Mouse (Mus musculus) hindbrain, embryonic 14.5 days (tissue): ENCODE data around the gene Tspan18. TPM values are rescaled to one million over a fixed set of nuclear protein-coding genes. Genes with fewer than 3 reads are reported as not detected.
A peak's percentile ranks its signal among the peaks of the same experiment; 100 is the strongest.

Experiments
- ATAC-seq: fragments of 200-750 bp; cut with Nextera tagmentation; 2 replicates; pipeline ENCODE4 v1.8.0; 2017; ENCODE audit warnings: moderate number of reproducible peaks, mild to moderate bottlenecking, moderate TSS enrichment, moderate library complexity; ENCODE audit not compliant: low FRiP score
- DNase-seq: peaks from one replicate; pipeline ENCODE4 v3.0.0-alpha.2; 2015; ENCODE audit warnings: low spot score
- H3K27ac ChIP-seq: fragments of 300-500 bp; sonication (generic); 2 replicates; pipeline ENCODE4 v1.5.1; 2014; ENCODE audit warnings: mild to moderate bottlenecking, moderate library complexity
- H3K27me3 ChIP-seq: fragments of 300-500 bp; sonication (generic); 2 replicates; pipeline ENCODE4 v1.6.1; 2014; ENCODE audit warnings: mild to moderate bottlenecking, low read length, mixed read lengths; ENCODE audit not compliant: control insufficient read depth, insufficient read depth
- H3K36me3 ChIP-seq: fragments of 300-500 bp; sonication (generic); replicated peaks from 2 replicates; pipeline ENCODE4 v1.6.1; 2014; ENCODE audit not compliant: control insufficient read depth, insufficient read depth
- H3K4me1 ChIP-seq: fragments of 300-500 bp; sonication (generic); replicated peaks from 2 replicates; pipeline ENCODE4 v1.6.1; 2014; ENCODE audit warnings: antibody characterized with exemption, low read length, mixed read lengths; ENCODE audit not compliant: control insufficient read depth, insufficient read depth
- H3K4me2 ChIP-seq: fragments of 300-500 bp; sonication (generic); replicated peaks from 2 replicates; pipeline ENCODE4 v1.6.1; 2014; ENCODE audit warnings: mild to moderate bottlenecking, moderate library complexity
- H3K4me3 ChIP-seq: fragments of 300-500 bp; sonication (generic); replicated peaks from 2 replicates; pipeline ENCODE4 v1.5.1; 2014; ENCODE audit warnings: mild to moderate bottlenecking, low read length
- H3K9ac ChIP-seq: fragments of 300-500 bp; sonication (generic); 2 replicates; pipeline ENCODE4 v1.6.1; 2014
- H3K9me3 ChIP-seq: fragments of 300-500 bp; sonication (generic); 2 replicates; pipeline ENCODE4 v1.6.1; 2016; ENCODE audit warnings: low read length; ENCODE audit not compliant: control insufficient read depth
- WGBS: fragments of 180-500 bp; shearing (Covaris S2); extraction: QIAGEN DNeasy Blood & Tissue Kit; methylation state at CpG from one replicate; pipeline ENCODE4 v1.1.7; 2014; 5-methylcytosine and 5-hydroxymethylcytosine counted together
- polyA plus RNA-seq: library from polyadenylated mRNA; unstranded; fragments of >200 nt; fragmentation: Nextera tagmentation; extraction: Ambion mirVana; gene quantifications from 2 replicates; pipeline ENCODE4 v1.2.1, GENCODE M21; 2014

Gene Tspan18
- polyA plus RNA-seq, 1 experiment from 2014 or later: 28.6 TPM

DNA sequence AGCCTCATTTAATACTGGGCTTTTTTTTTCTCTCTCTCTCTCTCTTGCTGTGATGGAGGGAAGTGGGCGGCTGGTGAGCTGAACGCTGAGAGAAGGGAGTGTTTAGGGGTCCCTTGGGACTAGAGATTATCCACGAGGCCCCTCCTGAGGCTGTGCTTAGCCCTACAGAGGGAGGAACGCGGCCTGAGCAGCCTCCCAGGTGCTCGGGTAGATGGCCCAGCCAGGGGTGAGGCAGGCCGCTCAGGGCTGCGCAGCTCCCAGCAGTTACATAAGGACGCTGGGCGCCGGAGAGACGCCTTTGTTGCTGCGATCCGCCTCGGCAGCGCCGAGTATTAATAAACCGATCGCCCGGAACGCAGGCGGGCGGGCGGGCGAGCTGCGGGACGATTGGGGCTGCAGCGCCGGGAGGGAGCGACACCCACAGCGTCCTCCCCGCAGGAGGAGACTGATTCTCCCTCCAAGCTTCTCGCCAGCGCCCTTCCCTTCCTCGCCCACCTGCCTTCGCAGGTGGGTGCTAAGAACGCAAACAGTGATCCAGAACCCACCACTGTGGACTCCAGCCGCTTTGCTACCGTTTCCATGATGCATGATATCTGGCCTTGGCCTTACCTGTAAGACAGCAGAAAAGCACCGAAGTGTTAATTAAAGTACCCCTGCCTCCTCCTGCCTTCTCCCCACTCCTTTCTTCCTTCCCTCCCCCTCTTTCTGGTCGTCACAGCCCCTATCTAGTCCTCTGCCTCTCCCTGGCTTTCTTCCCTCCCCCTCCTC lies 154.0 kb downstream of the Tspan18 start:
- ATAC-seq (no peak), DNase-seq (peak; percentile 61)
- H3K4me3 ChIP-seq: peak overlapping the region; percentile 25
- H3K4me1 ChIP-seq: peaks cover 39% of the 10 kb centered on the region
- H3K27me3 ChIP-seq: no peaks in the 10 kb centered on the region
- H3K9me3 ChIP-seq: no peaks in the 10 kb centered on the region
- peak overlapping the region; percentile 68 for H3K9ac ChIP-seq
- whole genome bisulfite sequencing: 2% methylated on average over 40 of the region's 41 CpGs
- no peaks in the 10 kb centered on the region for H3K36me3 ChIP-seq
- H3K4me2 ChIP-seq: peak overlapping the region; percentile 60
- peak overlapping the region; percentile 72 for H3K27ac ChIP-seq

DNA sequence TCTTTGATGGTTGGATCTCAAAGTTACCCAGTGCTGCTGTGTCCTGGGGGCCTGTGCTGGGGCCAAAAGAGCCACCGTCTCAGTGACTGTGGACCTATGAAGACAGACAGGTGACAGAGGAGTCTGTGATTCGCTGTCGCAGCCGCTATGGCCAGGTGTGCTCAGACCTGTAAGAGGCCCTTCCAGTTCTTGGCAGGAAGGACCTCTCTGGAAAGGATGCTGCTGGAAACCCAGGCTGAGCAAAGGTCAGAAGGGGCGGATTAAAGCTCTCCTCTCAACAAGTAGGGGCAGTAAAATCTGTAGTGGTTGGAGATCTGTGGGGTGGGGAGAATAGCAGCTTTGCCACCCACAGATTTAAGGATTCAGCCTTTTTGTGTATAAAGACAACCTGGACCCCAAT lies 154.7 kb downstream of the Tspan18 start:
- WGBS: 56% methylated on average over 5 of the region's 5 CpGs
- H3K4me1 ChIP-seq: peaks cover 39% of the 10 kb centered on the region
- H3K9ac ChIP-seq: peak overlapping the region; percentile 68; the same call in 1 of the 2 replicates
- H3K4me3 ChIP-seq: no peak overlapping the region
- H3K27me3 ChIP-seq: no peaks in the 10 kb centered on the region
- H3K27ac ChIP-seq: peak overlapping the region; percentile 72
- H3K9me3 ChIP-seq: no peaks in the 10 kb centered on the region
- H3K4me2 ChIP-seq: peak overlapping the region; percentile 60; the same call in 1 of the 2 replicates
- no peaks in the 10 kb centered on the region for H3K36me3 ChIP-seq
- no peak for ATAC-seq
- DNase-seq: no peak

DNA sequence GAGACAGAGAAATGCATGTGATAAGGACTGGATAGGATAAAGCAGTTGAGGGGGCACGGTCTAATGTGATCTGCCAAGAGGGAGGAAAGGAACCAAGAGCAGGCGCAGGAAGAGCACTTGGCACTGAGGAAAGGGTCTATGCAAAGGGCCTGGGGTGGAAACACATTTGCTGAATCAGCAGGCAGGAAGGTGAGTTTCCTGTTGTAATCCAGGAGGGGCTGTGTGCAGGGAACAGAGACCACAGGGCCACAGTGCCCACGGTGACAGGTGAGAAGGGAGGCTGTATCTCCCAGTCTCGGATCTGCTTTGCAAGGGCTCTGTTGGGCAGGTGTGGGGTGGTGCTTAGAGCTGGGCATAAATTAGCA lies 156.0 kb downstream of the Tspan18 start:
- Histone ChIP-seq H3K9ac (no peak overlapping the region), H3K9me3 (no peaks in the 10 kb centered on the region), H3K4me1 (peaks cover 48% of the 10 kb centered on the region), H3K4me2 (no peak overlapping the region), H3K36me3 (no peaks in the 10 kb centered on the region), H3K27ac (peak overlapping the region; percentile 80; the same call in 1 of the 2 replicates), H3K4me3 (no peak overlapping the region), H3K27me3 (no peaks in the 10 kb centered on the region)
- WGBS: 71% methylated on average over 4 of the region's 4 CpGs
- DNase-seq: no peak
- no peak for ATAC-seq

DNA sequence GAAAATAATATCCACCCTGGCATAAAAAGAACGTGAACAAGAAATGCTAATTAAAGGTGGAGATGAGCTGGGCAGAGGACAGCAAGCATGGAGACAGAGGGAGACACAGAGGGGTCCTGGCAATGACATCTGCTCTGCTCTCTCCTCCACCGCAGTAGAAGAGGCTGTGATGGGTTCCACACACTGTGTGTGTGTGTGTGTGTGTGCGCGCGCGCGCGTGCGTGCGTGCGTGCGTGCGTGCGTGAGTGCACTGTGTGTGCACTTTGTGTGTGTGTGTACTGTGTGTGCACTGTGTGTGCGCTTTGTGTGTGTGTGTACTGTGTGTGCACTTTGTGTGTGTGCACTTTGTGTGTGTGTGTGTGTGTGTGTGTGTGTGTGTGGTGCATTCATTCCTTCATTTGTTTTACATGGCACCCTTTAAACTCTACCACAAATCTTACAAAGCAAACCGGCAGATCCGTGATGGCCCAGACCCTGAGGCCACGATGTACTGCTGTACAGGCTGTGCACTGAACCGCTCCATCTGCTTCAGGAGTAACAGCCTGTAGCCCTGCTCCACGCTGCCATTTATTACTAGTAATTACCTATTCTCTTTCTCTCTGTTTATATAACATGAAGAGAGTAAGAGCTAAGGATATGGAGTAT lies 156.5 kb downstream of the Tspan18 start:
- H3K27me3 ChIP-seq: no peaks in the 10 kb centered on the region
- H3K9me3 ChIP-seq: no peaks in the 10 kb centered on the region
- H3K36me3 ChIP-seq: no peaks in the 10 kb centered on the region
- WGBS: 61% methylated on average over 20 of the region's 20 CpGs
- H3K4me3 ChIP-seq: no peak overlapping the region
- no peak overlapping the region for H3K4me2 ChIP-seq
- H3K9ac ChIP-seq: no peak overlapping the region
- peak overlapping the region; percentile 80 for H3K27ac ChIP-seq
- ATAC-seq (peak; percentile 18; the same call in 1 of the 2 replicates), DNase-seq (no peak)
- H3K4me1 ChIP-seq: peaks cover 48% of the 10 kb centered on the region

DNA sequence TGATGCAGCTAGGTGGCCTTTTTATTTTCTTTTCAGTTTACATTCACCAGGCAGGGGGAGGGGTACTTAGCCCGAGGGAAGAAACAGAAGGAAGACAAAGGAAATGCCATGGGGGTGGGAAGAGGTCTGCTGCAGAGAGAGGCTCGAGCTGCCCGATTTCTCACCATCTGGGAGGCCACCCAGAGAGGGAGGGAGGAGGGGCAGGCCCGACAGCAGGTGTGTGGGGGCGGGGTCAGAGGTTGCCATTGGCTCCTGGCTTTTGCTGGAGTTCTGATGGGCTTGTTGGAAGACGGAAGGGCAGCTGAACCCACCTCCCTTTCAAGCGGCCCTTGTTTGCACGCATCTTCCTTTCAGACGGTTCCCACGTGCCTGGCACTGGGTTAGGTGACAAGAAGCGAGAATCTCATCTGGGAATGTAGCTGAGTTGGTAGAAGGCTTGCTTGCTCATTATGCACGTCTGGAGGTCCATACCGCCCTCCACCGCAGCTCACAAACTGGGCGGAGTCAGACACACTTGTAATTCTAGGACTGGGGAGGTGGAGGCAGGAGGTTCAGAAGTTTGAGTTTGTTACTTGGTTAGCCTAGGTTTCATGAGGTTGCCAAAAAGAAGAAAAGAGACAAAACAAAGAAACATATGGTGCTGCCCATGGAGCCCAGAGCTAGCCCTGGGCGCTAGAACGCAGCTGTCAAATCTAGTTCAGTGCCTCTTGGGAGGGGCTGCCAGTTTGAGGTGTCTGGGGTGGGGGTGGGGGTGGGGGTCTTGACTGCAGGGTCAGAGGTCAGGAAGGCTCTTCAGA lies 157.2 kb downstream of the Tspan18 start:
- Histone ChIP-seq H3K27ac (peak overlapping the region; percentile 80), H3K27me3 (no peaks in the 10 kb centered on the region), H3K9ac (peak overlapping the region; percentile 24), H3K4me3 (no peak overlapping the region), H3K4me1 (peaks cover 48% of the 10 kb centered on the region), H3K9me3 (no peaks in the 10 kb centered on the region), H3K4me2 (0 out of 2 replicates have a peak overlapping the region, but pooled peaks have one; percentile 20), H3K36me3 (no peaks in the 10 kb centered on the region)
- 3% methylated on average over 17 of the region's 17 CpGs for WGBS
- peak; percentile 41 for ATAC-seq
- peak; percentile 65 for DNase-seq

DNA sequence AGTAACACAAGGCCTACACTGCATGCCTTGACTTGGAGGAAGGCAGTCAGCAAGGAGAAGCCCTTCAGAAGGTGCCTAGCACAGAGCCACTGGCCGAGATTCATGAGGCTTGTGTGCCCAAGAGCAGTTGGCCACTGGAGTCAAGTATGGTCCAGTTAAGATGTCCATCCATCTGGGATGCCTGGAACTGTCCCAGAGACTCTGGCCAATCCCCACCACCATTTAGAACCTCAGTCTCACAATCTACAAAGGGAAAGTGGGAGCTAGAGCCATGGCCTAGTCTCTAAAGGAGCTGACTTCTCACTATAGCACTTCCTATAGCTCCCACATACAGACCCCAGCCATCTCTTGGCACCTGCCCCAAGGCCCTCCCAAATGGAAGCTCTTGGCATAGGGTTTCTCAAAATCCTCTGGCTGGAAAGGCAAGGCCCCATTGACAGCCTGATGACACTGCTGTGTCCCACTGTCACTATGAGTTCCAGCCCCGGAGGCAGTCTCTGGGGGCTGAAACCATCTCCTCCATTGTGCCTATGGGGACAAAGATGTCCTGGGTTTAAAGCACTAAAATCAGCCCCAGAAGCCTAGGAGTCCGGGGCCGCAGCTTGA lies 158.0 kb downstream of the Tspan18 start:
- 0 out of 2 replicates have a peak, but pooled peaks have one; percentile 0 for ATAC-seq
- Histone ChIP-seq H3K27me3 (no peaks in the 10 kb centered on the region), H3K9me3 (no peaks in the 10 kb centered on the region), H3K9ac (peak overlapping the region; percentile 24), H3K27ac (peak overlapping the region; percentile 80), H3K4me3 (no peak overlapping the region), H3K36me3 (no peaks in the 10 kb centered on the region), H3K4me2 (no peak overlapping the region), H3K4me1 (peaks cover 51% of the 10 kb centered on the region)
- 15% methylated on average over 4 of the region's 4 CpGs for WGBS
- no peak for DNase-seq

DNA sequence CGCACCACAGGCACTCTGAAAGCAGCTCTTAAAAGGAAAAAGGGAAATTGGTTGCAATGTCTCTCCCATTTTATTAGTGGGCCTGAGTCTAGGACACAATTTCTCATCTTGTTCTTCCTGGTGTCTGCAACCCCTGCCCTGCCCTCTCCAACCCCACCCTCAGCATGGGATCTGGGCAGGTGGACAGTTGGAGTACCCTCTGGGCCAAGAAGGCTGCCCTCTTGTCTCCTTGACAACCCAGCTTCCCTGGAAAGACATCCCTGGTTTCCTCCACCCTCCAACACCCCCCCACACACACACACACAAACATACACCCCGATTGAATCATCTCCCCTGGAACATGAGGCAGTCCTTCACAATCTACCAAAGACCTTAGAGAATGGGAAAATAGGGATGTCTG lies 158.6 kb downstream of the Tspan18 start:
- Histone ChIP-seq H3K9me3 (no peaks in the 10 kb centered on the region), H3K9ac (no peak overlapping the region), H3K27ac (peak overlapping the region; percentile 80), H3K27me3 (no peaks in the 10 kb centered on the region), H3K36me3 (no peaks in the 10 kb centered on the region), H3K4me1 (peaks cover 54% of the 10 kb centered on the region), H3K4me3 (no peak overlapping the region), H3K4me2 (no peak overlapping the region)
- WGBS: 50% methylated on average over 2 of the region's 2 CpGs
- ATAC-seq: no peak
- DNase-seq: no peak

DNA sequence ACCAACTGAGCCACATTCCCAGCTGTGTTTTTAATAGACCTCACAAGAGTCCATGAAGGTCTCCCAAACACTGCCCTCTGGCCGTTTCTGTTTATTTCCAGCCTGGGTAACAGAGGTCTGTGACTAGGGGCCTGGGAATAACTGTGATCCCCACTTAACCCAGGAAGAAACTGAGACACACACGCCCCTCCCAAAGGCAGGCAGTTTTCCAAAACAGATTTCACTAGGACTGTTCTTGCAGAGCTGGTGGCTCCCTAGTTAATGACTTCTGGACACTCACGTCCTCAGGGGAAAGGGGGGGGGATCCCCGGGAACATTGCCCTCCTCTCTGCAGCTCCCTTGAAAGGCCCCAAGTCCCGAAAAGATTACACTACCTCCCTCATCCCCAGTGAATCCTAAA lies 159.0 kb downstream of the Tspan18 start:
- no peak for DNase-seq
- no peak overlapping the region; the same call in 1 of the 2 replicates for H3K27ac ChIP-seq
- H3K27me3 ChIP-seq: no peaks in the 10 kb centered on the region
- peaks cover 50% of the 10 kb centered on the region for H3K4me1 ChIP-seq
- H3K9me3 ChIP-seq: no peaks in the 10 kb centered on the region
- 21% methylated on average over 5 of the region's 5 CpGs for WGBS
- no peaks in the 10 kb centered on the region for H3K36me3 ChIP-seq
- no peak overlapping the region for H3K4me2 ChIP-seq
- no peak overlapping the region for H3K4me3 ChIP-seq
- no peak for ATAC-seq
- H3K9ac ChIP-seq: no peak overlapping the region

DNA sequence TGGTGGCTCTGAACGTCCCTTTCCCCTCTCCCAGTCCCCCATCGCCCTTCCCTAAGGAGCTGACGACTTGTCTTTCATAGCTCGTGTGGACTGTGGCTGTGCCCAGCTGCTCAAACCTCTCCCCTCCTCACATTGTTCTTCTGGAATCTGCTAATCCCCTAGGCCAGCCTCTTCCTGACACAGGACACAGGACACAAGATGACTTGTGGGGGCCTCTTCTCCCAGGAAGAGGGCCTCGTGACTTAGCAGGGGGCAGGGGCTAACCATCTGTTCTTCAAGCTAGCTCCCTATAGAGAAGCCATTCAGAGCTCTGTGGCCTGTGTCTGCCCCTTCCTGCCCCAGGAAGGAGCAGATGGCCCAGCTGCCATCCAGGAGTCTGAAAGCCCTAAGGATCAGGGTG lies 160.1 kb downstream of the Tspan18 start:
- H3K4me1 ChIP-seq: peaks cover 41% of the 10 kb centered on the region
- DNase-seq (no peak), ATAC-seq (no peak)
- 17% methylated on average over 5 of the region's 5 CpGs for WGBS
- H3K27ac ChIP-seq: no peak overlapping the region
- H3K4me3 ChIP-seq: no peak overlapping the region
- H3K36me3 ChIP-seq: no peaks in the 10 kb centered on the region
- no peak overlapping the region for H3K9ac ChIP-seq
- H3K27me3 ChIP-seq: no peaks in the 10 kb centered on the region
- no peaks in the 10 kb centered on the region for H3K9me3 ChIP-seq
- H3K4me2 ChIP-seq: no peak overlapping the region
